ENCODE assay signal across 16 mouse cellular contexts in genomic region chr5:45192287-45192686, GRCm38 (mm10).
"Had no signal": no experiment of that assay in that cellular context is flagged by ENCODE, and none has a peak within 500 bp of the region (broad histone marks: within the 10 kb centered on the region; RNA-seq: fewer than 3 reads in every experiment).

No protein-coding gene starts in this region.

- H3K4me1 ChIP-seq: neural tube, embryonic 13.5 days; neural tube, embryonic 15.5 days; stomach, embryonic 15.5 days had no signal

- H3K27ac ChIP-seq: neural tube, embryonic 13.5 days; neural tube, embryonic 15.5 days; stomach, embryonic 15.5 days; stomach, postnatal 0 days had no signal

- DNase-seq: retina, postnatal 1 day; right cerebral cortex, adult 18-20 months; right cerebral cortex, postnatal 14 days; right cerebral cortex, postnatal 25 days; right cerebral cortex, postnatal 4 days; spleen, adult 18-20 months; thymus, adult 18-20 months; thymus, adult 2 months; thymus, postnatal 14 days; thymus, postnatal 25 days; thymus, postnatal 36 days; thymus, postnatal 4 days had no signal

- H3K36me3 ChIP-seq: neural tube, embryonic 13.5 days; neural tube, embryonic 15.5 days; stomach, embryonic 15.5 days had no signal

- H3K27me3 ChIP-seq: neural tube, embryonic 13.5 days; neural tube, embryonic 15.5 days; stomach, embryonic 15.5 days had no signal

- H3K9ac ChIP-seq: neural tube, embryonic 13.5 days; neural tube, embryonic 15.5 days; stomach, embryonic 15.5 days had no signal

- H3K4me3 ChIP-seq: neural tube, embryonic 13.5 days; neural tube, embryonic 15.5 days; stomach, embryonic 15.5 days had no signal

- H3K9me3 ChIP-seq: neural tube, embryonic 13.5 days; neural tube, embryonic 15.5 days; stomach, embryonic 15.5 days had no signal
